Mouse (Mus musculus) adrenal gland, postnatal 4 days (tissue): ENCODE measurements around the gene Pqlc2. TPM values are rescaled to one million over a fixed set of nuclear protein-coding genes. Genes with fewer than 3 reads are reported as not detected.
A peak's percentile ranks its signal among the peaks of the same experiment; 100 is the strongest.

Source experiments
- DNase-seq, 2 experiments: peaks; one replicate each; pipeline ENCODE4 v3.0.0; 2021 to 2022; ENCODE audit warnings: low spot score in 2 of 2, mixed read lengths in 2 of 2
- long read RNA-seq, 2 experiments: library from polyadenylated mRNA; stranded (forward); transcript quantifications; one replicate each; pipeline ENCODE4 v2.0.0; 2021
- total RNA-seq, 2 experiments: library from RNA; stranded (reverse); gene quantifications; 2 replicates each; pipeline ENCODE4 v1.2.3; 2021

The Pqlc2 gene
- total RNA-seq = 10 to 100 TPM in 1 of 2 experiments, 1 to 10 TPM in 1; 9.8 to 10.6 TPM
- long read RNA-seq, experiment 1, transcript Pqlc2-201 (9 exons, 1,532 nt) = major isoform, 6 of 10 reads
- long read RNA-seq, experiment 1, partial matches to known transcripts = 1 of 10 reads
- long read RNA-seq, experiment 1, other reads (novel, unspliced or antisense) = 1 of 10 reads
- long read RNA-seq, experiment 2, transcript Pqlc2-201 (9 exons, 1,532 nt) = major isoform, 15 of 22 reads
- long read RNA-seq, experiment 2, partial matches to known transcripts = 1 of 22 reads
- long read RNA-seq, experiment 2, other reads (novel, unspliced or antisense) = 3 of 22 reads

DNA sequence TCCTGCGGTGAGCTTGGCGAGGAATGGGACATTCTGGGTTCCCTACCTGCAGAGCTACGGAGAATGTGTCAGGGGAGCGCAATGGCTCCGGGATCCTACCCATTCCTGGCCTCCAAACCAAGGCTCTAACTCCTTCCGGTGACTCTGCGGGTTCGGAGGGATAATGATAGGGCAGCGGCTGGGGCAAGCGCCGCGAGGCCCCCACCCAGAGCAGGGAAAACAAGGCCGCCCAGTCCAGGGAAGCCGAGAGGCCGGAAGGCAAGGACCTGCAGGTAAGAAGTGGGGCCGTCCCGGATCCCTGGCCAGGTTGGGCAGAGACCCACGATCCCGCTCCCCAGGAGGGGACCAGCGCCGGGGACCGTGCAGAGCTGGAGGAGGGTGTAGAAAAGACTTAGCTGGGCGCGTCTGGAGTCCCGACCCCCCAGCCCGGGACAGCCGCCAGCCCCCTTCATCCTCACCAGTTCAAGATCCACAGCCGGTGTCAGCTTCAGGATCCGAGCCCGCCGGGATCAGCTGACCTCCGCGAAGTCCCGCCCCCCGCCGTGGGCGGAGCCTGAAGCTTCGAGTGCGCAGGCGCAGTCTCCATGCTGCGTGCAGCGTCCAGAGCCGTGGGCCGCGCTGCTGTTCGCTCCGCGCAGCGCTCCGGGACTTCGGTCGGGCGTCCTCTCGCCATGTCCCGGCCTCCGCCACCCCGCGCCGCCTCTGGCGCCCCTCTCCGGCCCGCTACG lies at the start of gene Pqlc2, which contains the start of gene Akr7a5:
TSS of gene Pqlc2 (minus strand) at position 538 of the 728 bp plus-strand sequence.
TSS of gene Akr7a5 (plus strand) at position 574 of the 728 bp plus-strand sequence.
- peak; percentile 96 to 98 for DNase-seq

DNA sequence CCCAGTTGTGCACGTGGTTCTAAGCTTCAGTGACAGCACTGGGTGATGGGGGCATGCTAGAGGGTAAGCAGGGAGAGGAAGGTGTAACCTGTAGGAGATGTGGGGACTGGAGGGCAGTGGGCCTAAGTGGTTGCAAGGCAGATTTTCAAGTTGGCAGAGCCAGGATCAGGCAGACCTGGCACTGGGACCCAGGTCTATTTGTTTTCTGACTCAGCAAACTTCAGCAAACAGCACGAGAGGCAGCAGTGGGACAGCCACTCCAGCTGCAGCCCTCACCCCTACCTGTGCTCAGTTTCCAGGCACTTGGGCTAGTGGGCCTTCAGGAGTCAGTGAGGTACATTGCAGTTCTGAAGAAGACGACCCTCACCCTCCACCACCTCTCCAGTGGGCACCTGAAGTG lies 46.7 kb upstream of the Pqlc2 start:
- no peak for DNase-seq

DNA sequence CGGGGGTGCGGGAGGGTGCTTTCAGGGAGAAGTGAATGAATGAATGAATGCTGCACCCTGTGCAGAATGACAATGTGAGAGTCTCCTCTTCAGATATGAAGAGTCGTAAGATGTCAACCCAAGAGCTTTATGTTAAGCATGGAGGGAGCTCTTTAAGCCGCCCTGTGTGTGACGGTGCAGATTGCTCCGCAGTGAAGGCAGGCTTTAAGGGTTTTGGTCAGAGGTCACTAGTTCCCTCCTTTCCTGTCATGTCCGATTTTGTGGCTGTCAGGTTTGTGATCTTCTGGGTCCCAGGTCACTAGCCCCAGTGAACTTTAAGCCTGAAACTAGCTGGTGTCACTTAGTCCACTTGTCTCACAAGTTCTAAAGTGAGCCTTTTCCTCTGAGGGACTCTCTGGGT lies 42.3 kb upstream of the Pqlc2 start:
- no peak for DNase-seq

DNA sequence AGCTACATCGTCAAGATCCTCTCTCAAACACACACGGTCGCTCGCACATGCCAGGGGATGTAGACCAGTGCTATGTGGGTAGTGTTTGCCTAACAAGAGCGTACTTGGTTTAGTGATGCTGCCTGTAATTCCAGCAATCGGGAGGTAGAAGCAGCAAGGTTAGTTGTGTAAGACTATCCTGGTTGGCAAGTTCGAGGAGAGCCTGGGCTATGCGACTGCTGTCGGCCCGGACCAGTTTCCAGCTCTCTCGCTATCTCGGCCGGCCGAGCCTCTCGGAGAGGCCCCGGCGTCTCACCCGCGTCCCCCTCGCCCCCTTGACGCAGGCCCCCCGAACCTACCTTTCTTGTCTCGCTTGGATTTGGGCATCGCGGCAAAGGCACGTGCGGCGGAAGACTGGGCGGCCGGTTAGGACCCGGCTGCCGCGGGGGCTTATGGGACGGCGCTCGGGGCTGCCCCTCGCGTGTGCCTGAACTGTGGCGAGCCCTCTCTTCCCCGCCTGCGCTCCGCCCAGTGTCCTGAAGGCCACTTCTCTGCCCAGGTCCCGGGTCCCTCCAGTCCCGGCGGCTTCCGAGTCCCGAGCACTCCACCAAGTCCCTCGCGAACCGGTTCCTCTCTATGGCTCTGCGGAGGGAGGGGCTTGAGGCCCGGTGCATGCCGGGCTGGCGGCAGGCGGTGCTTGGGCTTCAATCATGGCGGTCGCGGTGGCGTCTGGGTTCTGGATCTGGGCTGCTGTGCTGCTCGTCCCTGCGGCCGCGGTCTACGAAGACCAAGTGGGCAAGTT lies 41.6 kb upstream of the Pqlc2 start, which contains the start of the genes Mrto4, Emc1 and Ubr4:
TSS of gene Mrto4 (minus strand) at position 646 of the 781 bp plus-strand sequence.
TSS of gene Emc1 (plus strand) at position 657 of the 781 bp plus-strand sequence.
TSS of gene Ubr4 (plus strand) at position 679 of the 781 bp plus-strand sequence.
- peak; percentile 63 to 80 for DNase-seq

DNA sequence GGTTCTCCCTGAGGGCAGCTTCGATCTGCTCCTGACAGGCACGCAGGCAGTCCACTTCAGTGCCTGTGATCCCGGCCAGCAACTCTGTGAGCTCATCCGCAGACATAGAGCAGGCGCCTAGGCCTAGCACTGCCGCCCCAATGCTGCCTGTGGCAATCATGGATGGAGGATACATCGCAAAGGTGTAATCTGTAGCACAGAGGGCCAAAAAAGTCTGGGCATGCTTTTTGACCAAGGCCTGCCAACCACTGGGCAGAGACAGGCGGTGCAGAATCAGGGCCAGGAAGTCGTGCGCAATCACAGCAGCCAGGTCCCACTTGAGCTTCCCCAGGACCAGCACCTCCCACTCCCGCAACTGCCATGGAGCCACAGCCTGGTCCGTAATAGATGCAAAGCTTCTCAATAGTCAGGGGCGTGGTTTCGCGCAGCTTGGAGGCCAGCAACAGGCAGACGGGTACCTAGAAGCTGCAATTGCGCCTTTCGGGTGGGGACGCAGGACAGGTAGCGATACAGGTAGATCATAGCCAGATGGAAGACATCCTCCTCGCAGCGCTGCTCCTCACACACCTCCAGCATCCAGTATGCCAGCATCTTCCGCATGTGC lies 35.0 kb upstream of the Pqlc2 start:
- DNase-seq = no peak

DNA sequence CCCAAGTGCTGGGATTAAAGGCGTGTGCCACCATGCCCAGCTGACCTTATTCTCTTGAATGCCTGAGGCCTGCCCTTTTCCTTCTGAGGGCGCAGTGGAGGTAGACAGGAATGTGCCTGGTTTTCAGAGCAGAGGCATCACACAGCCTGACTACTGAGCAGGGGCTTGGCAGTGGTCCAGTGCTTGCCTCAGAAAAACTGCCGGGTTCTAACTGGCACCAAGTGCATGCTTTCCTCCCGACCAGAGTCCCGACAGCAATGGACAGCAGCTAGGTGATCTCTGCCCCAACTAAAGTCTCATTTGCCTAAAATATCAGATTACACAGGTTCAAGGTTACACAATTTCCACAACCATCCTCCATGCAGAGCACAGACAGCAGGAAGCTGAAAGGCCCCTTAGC lies 33.2 kb upstream of the Pqlc2 start:
- DNase-seq = no peak

DNA sequence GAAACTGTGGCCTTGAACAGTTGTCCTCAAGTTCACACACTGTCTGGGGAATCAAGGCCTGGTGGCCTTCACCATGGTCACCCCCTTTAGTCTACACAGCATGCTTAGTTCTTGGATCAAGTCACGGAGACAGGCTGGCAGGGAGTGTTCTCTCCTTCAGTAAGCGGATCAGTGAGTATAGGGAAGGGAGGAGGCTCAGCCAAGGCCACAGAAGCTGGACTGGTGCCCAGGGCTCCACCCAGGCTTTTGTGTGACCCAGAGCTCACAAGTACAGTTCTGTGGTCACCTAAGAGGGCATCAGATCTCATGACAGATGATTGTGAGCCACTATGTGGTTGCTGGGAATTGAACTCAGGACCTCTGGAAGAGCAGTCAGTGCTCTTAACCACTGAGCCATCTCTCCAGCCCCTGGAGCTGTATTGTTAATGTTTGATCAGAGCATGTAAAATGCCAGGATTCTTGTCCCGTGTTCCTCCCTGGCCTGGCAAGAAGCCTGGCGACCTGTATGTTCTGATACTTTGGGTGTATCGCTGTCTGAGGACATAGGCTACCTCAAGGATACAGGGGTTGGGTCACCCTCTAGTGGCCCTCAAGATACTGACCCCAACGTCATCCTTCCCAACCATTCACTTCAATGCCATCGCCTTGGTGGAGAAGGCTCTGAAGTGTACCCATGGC lies 31.2 kb upstream of the Pqlc2 start:
- DNase-seq = peak; percentile 42 to 63

DNA sequence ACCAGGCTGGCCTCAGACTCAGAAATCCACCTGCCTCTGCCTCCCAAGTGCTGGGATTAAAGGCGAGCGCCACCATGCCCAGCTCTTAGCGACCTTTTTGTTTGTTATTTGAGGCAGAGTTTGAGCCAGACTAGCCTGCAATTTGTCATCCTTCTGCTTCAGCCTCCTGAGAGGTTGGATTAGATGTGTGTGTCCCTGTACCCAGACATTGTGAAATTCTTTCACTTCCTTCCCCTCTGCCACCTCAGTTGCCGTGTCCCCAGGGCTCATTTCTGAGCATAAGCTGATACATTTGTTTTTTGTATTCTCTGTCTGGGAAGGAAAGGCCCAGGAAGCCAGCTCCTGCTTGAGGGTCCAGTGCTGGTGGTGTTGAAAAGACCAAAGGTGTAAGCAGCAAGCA lies 30.3 kb upstream of the Pqlc2 start:
- DNase-seq = no peak

DNA sequence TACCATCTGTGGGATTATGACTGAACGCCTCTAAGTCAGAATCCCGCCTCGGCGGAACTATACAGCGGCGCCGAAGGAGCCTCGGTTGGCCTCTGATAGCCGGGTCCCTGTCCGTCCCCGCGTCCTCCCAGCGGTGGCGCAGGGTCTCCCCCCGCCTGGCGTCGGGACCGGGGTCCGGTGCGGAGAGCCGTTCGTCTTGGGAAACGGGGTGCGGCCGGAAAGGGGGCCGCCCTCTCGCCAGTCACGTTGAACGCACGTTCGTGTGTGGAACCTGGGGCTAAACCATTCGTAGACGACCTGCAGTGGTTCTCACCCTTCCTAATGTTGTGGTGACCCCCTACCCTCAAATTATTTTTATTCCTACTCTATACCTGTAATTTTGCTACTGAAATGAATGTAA lies 27.6 kb upstream of the Pqlc2 start:
- DNase-seq = no peak

DNA sequence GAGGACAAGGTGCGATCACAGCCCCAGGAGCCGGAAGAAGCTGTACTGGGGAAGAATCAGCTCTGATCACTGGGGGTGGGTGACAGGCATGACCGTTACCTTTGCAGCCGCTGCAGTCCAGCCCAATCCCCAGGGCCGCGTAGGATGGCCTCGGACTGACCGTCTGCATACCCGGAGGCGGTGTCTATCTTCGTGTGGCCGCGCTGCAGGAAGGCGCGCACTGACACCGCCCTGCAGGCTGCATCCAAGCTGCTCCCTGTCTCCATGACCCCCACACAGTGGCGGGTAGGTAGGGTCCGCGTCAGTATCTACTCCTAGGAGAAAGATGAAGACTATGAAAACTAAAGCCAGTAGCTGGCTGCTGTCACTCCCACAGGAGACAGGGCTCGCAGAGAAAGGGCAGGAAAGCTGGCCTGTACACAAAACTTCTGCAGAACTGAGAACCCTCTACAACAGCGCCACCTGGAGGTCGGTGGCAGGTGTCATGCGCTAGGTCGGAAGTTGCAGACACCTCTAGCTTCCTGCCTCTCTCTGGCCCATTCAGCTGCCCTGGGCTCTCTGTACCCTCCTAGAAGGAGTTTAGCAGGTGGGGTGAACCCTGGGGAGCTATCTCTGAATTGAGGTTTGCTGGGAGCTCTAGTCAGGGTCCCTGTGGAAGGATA lies 26.4 kb upstream of the Pqlc2 start:
- DNase-seq = peak; percentile 57 to 68

DNA sequence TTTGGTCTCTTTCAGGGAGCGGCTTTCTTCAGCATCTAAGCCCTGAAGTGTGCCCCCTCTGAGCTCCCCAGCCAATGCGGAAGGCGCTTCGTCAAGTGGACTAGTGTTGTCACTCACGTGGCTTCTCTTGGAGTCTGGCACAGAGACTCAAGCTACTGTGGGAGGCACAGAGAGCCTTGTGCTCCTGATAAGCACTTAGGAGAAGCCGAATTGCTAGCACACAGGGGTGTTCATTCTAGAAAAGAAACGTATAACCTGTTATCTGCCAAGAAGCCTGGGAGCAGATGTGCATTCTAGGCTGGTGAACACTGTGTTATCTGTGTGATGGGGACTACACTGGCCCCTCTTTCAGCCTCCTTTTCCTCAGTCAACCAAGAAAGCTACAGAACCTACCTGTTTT lies 25.0 kb upstream of the Pqlc2 start:
- DNase-seq = no peak

DNA sequence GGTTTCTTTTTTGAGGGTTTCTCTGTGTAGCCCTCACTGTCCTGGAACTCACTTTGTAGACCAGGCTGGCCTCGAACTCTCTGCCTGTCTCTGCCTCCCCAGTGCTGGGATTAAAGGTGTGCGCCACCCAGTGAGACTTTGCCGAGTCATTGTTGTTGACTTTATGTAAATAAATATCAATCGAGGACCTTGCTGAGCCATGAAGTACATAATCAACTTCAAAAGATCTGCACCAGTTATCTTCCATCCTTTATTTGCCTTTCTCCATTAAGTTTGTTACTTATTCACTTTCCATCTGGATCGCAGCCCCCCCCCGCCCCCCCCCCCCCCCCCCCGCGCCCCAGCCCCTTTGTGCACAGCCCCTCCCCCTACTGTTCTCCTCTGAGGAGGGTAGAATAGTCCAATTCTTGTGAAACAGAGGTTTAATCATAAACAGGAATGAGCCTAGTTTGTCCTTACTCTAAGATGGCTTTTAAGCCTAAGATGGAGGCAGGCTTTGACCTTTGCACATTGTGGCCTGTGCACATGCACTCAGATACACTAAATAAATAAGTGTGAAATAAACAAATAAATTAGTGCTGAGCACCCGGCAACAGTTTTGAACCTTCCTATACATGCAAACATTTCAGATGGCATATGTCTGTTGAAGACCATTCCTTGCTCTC lies 24.3 kb upstream of the Pqlc2 start:
- no peak for DNase-seq

DNA sequence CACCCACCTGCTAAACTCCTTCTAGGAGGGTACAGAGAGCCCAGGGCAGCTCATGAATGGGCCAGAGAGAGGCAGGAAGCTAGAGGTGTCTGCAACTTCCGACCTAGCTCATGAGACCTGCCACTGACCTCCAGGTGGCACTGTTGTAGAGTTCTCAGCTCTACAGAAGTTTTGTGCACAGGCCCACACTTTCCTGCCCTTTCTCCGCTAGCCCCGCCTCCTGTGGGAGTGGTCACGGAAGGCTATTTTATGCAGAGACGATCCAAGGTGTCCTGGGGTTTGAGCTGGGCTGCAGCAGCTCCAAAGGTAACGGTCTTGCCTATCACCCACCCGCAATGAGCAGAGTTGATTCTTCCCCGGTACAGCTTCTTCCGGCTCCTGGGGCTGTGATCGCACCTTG lies 20.1 kb upstream of the Pqlc2 start:
- peak in 1 of 2 experiments; percentile 56 for DNase-seq

DNA sequence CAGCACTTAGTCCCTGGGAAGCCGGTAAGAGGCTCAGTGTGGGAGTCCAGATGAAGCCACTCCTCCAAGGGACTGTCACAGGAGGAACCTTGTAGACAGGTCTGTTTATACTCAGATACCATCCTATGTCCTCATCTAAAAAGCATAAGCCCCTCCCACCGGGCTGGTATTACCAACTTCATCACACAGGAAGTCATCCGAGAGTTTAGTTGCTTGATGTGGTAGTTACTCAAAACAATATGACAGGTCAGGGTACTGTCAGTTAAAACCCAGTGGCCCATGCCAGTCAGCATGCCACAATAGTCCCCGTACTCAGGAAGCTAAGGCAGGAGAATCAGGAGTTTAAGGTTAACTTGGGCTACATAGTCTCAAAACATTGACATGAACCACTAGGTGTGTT lies 9.2 kb upstream of the Pqlc2 start:
- no peak for DNase-seq

DNA sequence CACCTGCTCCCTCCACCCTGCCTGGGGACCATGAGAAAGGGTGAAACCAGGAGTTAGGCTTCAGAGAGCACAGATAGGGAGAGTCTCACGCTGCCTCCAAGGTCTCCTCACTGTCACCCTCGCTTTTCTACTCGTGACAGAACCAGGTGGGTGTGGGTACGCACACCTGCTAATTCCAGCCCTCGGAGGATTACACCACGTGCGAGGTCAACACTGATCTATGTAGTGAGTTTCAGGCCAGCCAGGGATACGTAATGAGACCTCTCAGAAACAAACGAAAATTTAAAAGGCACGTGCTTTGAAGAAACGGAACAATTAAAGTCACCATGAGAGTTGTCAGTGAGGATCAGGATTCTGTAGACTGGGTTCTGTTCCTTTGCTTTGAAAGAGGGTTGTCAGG lies 7.9 kb upstream of the Pqlc2 start:
- DNase-seq = no peak

DNA sequence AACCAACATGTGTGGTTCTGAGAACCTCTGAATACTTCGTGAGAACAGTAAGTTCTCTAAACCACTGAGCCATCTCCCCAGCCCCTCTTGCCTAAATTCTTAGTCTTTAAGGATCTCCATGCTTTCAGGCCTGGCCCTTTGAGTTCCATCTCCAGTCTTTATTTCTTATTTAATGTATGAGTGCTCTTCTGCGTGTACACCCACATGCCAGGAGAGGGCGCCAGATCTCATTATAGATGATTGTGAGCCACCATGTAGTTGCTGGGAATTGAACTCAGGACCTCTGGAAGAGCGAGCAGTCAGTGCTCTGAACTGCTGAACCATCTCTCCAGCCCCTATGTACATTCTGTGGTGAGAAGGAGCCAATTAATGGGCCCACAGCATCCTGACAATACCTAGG lies 2.1 kb upstream of the Pqlc2 start:
- DNase-seq = no peak

DNA sequence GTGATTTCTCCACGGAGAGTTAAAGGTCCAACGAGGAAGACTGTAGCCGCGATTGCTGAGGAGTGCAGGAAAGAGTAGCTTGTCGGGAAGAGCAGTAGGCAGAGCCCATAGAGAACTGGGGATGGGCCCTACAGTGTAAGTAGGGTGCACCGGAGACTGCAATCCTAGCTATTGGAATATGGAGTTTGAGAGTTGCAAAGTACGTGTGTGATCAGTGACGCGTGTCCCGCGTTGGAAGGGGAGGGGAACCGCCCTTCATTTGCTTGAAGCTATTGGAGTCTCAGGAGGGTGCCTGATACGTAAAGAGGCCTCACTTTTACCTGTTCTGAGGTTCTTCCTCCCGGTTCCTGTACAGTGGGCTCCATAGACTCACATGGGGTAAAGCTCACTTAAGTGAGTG lies 1.2 kb upstream of the Pqlc2 start:
- no peak for DNase-seq

DNA sequence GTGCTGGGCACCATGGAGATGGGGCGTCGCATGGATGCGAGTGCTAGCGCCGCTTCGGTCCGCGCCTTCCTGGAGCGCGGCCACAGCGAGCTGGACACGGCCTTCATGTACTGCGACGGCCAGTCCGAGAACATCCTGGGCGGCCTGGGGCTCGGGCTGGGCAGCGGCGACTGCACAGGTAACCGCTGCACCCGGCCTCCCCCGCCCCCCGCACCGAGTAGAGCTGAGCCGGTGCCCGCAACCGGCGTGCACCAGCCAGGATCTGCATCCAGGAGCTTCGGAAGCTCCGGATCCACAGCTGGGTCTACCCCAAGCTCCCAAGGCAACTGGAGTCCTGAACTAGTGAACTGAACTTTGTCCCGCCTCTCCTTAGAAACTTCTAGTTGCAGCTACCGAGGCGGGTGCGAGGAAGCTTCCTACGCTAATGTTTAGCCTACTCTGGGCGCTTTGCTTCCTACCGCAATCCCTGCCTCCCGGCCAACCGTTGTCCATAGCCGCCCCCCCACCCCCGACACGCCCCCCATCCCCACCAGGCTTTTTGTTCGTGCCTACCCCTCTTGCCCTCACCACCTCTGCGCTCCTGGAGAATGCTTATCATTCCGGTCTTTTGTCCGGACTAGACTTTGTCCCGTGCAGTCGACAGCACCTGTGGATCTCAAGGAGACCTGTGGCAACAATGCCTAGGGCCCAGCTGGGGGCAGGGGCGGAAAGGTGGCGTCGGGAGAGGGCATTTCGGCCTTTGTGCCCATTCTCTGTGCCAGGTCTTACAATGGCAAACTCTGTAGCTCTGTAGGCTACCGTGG lies 592 bp upstream of the Pqlc2 start:
- no peak for DNase-seq

DNA sequence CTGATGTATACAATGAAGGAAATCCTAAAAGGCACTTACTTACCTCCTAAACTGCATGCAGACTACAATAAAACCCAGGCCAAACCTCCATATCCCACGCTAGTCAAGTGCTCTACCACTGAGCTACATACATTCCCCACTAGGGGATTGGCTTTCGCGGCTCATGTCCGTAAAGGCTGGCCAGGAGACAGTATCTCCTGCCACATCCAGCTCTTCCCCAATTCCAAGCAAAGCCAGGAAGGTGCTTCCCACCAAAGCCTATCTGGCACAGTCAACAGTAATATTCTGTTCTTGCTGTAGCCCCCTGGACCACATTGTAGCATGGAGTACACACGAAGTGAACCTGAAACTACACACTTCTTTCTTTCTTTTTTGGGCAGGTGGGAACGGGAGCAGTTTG lies 857 bp downstream of the Pqlc2 start:
- no peak for DNase-seq
